Mouse (Mus musculus) kidney, embryonic 14.5 days (tissue): ENCODE results near the gene Ifitm5. TPM values are rescaled to one million over a fixed set of nuclear protein-coding genes. Genes with fewer than 3 reads are reported as not detected.

Source experiments
- ATAC-seq: fragments of 200-750 bp; cut with Nextera tagmentation; 2 replicates; pipeline ENCODE4 v1.8.0; 2017; ENCODE audit warnings: moderate number of reproducible peaks, mild to moderate bottlenecking, moderate TSS enrichment, moderate library complexity; ENCODE audit not compliant: low FRiP score, low TSS enrichment
- H3K27ac ChIP-seq: fragments of 300-500 bp; sonication (generic); 2 replicates; pipeline ENCODE4 v1.5.1; 2014; ENCODE audit warnings: low read depth, mild to moderate bottlenecking, low read length, moderate library complexity, mixed read lengths
- H3K27me3 ChIP-seq: fragments of 300-500 bp; sonication (generic); 2 replicates; pipeline ENCODE4 v1.6.1; 2014; ENCODE audit warnings: mild to moderate bottlenecking, low read length; ENCODE audit not compliant: control insufficient read depth, insufficient read depth
- H3K36me3 ChIP-seq: fragments of 300-500 bp; sonication (generic); 2 replicates; pipeline ENCODE4 v1.6.1; 2014; ENCODE audit warnings: low read length, mixed read lengths; ENCODE audit not compliant: control insufficient read depth, insufficient read depth
- H3K4me1 ChIP-seq: fragments of 300-500 bp; sonication (generic); 2 replicates; pipeline ENCODE4 v1.6.1; 2014; ENCODE audit warnings: low read length, mixed read lengths; ENCODE audit not compliant: control insufficient read depth, insufficient read depth
- H3K4me2 ChIP-seq: fragments of 300-500 bp; sonication (generic); replicated peaks from 2 replicates; pipeline ENCODE4 v1.6.1; 2014; ENCODE audit warnings: low read depth, mild to moderate bottlenecking, low read length
- H3K4me3 ChIP-seq: fragments of 300-500 bp; sonication (generic); 2 replicates; pipeline ENCODE4 v1.5.1; 2014; ENCODE audit warnings: mild to moderate bottlenecking, low read length
- H3K9ac ChIP-seq: fragments of 300-500 bp; sonication (generic); 2 replicates; pipeline ENCODE4 v1.6.1; 2014; ENCODE audit warnings: low read depth, mild to moderate bottlenecking, low read length, moderate library complexity
- H3K9me3 ChIP-seq: fragments of 300-500 bp; sonication (generic); 2 replicates; pipeline ENCODE4 v1.6.1; 2016; ENCODE audit warnings: low read length; ENCODE audit not compliant: control insufficient read depth
- WGBS: fragments of 180-500 bp; shearing (Covaris S2); extraction: QIAGEN DNeasy Blood & Tissue Kit; methylation state at CpG from one replicate; pipeline ENCODE4 v1.1.7; 2014; 5-methylcytosine and 5-hydroxymethylcytosine counted together
- polyA plus RNA-seq: library from polyadenylated mRNA; unstranded; fragments of >200 nt; fragmentation: Nextera tagmentation; extraction: Ambion mirVana; gene quantifications from 2 replicates; pipeline ENCODE4 v1.2.1, GENCODE M21; 2014

Gene Ifitm5
- polyA plus RNA-seq: 2.2 and 2.6 TPM in 2 replicates

DNA sequence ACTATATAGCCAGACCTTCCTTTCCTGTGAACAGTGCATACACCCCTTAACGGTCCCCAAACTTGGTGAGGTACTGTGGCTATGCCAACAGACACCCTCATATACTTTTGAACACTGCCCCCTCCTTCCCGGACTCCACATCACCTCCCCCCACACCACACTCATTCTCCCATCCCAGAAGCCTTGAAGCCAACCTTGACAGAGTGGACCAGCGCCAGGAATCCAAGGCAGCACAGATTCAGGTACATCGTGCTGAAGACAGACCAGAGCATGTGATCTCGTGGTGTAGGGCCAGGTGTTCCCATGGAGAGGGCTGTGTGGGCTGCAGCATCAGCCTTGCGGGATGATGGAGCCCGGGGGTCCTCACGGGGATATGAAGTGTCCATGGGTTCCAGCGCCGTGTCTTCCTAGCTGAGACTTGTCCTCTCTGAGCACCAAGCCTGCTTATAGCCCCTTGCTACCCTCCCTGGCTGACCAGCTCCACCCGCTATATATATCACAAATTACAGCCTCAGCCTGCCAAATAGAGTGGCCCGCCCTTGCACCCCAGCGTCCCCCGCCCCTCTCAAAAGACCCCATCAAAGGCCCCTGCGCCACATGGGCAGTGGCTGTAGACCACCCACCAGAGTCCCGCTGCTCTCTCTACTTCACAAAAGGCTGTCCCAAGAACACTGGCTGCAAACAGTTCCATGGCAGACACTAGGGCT, at the start of gene Ifitm5:
Ifitm5 (minus strand) TSS at position 468 of the 707 bp plus-strand sequence.
- Histone ChIP-seq H3K36me3 (peaks cover 50% of the 10 kb centered on the region), H3K27ac (peak within 1 kb of the TSS; percentile 43; the same call in 1 of the 2 replicates), H3K9me3 (no peaks in the 10 kb centered on the region), H3K4me3 (no peak within 1 kb of the TSS), H3K9ac (no peak within 1 kb of the TSS; the same call in 1 of the 2 replicates), H3K4me1 (peaks cover 24% of the 10 kb centered on the region), H3K27me3 (no peaks in the 10 kb centered on the region), H3K4me2 (no peak within 1 kb of the TSS)
- ATAC-seq: no peak
- 64% methylated on average over 16 of the region's 16 CpGs for WGBS

DNA sequence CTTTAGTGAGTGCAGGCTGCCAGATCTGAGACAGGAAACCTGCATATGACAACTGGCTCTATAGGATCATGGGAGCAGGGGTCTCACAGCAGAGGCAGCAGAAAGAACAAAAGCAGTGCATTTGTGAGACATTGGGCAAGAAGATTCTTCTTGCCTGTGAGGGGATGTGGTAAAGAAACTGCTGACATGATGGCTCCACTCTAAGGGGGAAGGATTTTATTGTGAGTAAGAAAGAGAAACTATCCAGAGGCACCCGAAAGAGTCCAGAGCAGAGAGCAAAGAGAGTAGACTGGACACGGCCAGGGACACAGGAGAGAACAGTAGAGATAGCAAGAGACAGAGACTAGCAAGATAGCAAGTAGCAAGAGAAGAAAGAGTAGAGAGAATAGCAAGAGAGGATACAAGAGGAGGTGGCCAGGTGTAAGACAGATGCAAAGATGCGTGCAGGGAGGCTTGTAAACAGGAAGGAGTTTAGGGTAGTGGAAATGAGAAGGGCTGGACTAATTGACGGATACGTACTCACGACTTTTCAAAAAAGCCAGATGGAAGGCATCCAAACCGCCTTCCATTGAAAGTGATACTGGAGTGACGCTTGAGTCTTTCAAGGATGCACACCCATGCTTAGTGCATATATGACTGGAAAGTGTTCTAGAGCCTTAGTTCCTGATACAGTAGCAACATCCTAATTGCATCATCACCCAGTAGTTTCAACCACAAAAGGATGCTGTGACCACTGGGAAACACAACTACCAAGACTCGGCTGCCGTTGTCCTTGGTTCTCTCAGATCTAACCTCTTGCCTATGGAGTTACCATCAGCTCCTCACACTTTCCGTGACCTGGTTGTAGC, 49.0 kb upstream of the Ifitm5 start:
- no peak overlapping the region for H3K27ac ChIP-seq
- no peaks in the 10 kb centered on the region for H3K4me1 ChIP-seq
- ATAC-seq: no peak
- H3K9me3 ChIP-seq: no peaks in the 10 kb centered on the region
- no peaks in the 10 kb centered on the region for H3K36me3 ChIP-seq
- no peak overlapping the region for H3K9ac ChIP-seq
- no peaks in the 10 kb centered on the region for H3K27me3 ChIP-seq
- no peak overlapping the region for H3K4me3 ChIP-seq
- 87% methylated on average over 11 of the region's 11 CpGs for WGBS
- H3K4me2 ChIP-seq: no peak overlapping the region

DNA sequence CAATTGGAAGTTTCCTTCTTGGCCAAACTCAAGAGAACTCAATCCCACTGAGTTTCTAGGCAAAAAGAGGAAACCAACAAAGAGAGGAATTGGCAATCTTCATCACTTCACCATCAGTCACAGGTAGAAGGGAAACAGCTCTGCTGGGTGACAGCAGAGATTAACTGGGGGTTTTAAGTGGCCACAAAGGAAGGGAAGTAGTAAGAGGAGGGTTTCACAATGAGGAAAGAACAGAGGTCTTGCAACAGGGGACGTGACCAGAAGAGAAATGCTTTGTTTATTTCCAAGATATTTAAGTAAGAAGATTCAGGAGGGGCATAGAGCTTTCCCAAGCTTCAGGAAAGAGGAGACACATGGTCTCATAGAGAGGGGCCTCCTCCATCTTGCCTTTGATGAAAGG, 47.7 kb upstream of the Ifitm5 start:
- Histone ChIP-seq H3K27me3 (no peaks in the 10 kb centered on the region), H3K27ac (no peak overlapping the region), H3K4me3 (no peak overlapping the region), H3K9me3 (no peaks in the 10 kb centered on the region), H3K36me3 (no peaks in the 10 kb centered on the region), H3K9ac (no peak overlapping the region), H3K4me1 (no peaks in the 10 kb centered on the region), H3K4me2 (no peak overlapping the region)
- ATAC-seq: no peak
- whole genome bisulfite sequencing: 79% methylated on average over 1 of the region's 1 CpGs

DNA sequence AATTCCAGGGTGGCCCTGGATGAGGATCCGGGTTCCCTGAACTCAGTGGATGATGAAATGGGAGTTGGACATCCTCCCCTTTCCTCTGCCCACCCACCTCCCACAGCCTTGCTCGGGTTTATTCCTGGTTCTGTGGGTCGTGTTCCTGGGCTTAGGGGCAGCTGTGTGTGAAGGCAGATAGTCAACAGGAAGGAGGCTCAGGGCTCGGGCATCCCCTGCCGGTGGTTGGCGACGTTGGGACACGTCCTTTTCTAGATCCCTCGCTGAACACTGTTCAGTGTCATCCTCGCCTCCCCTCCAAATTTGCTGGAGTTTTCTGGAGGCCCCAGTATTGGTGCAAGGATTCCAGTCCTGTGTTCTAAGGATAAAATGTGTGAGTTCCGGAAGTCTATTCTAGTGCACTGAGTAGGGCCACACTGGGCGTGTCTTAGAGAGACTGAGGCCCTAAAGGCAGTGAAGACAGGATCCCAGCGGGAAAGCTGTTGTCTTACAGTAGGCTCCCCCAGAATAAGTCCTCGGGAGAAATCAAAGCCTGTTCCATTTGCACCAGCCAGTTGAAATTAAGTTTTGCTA, 41.1 kb upstream of the Ifitm5 start:
- Histone ChIP-seq H3K9ac (no peak overlapping the region), H3K4me3 (no peak overlapping the region), H3K27me3 (no peaks in the 10 kb centered on the region), H3K9me3 (no peaks in the 10 kb centered on the region), H3K36me3 (no peaks in the 10 kb centered on the region), H3K4me2 (no peak overlapping the region), H3K4me1 (no peaks in the 10 kb centered on the region), H3K27ac (no peak overlapping the region)
- no peak for ATAC-seq
- 80% methylated on average over 14 of the region's 14 CpGs for WGBS

DNA sequence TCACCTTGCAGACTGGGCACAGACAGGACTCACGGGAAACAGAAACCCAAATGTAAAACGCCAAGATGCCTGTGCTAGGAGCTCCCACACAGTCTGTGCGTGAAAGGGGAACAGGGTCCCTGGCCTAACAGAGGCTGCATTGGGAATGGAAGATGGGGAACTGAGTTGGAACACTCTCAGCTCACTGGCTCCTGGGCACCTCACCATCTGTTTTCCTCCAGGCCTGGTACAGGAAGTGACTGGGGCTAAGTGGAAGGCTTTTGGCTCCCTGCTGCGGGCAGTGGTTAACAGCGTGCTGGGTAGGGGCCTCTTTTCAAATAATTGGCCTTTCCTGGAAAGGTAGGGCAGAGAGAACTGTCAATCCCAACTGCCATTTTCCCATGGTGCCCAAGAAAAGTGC, 40.5 kb upstream of the Ifitm5 start:
- no peak for ATAC-seq
- no peaks in the 10 kb centered on the region for H3K27me3 ChIP-seq
- 62% methylated on average over 5 of the region's 5 CpGs for WGBS

DNA sequence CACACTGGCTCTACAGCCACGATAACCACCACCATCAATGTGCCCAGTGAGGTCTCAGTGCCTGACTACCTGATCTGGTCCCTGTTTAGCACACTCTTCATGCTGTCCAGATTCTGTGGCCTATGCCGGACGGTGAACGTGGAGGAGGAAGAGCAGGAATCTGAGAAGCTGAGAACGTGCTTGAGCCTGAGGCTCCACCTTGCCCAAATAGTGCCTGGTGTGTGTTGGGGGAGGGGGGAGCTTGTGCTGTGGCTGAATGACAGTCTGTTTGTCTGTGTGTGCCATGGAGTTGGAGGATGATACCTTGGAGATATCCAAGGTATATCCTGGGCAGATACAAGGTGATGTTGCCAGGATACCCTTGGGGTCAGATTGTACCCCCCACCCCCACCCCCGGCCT, 40.1 kb upstream of the Ifitm5 start:
- Histone ChIP-seq H3K9me3 (no peaks in the 10 kb centered on the region), H3K27ac (no peak overlapping the region), H3K9ac (no peak overlapping the region), H3K27me3 (no peaks in the 10 kb centered on the region), H3K4me2 (no peak overlapping the region), H3K4me1 (no peaks in the 10 kb centered on the region), H3K36me3 (no peaks in the 10 kb centered on the region), H3K4me3 (no peak overlapping the region)
- WGBS: 42% methylated on average over 6 of the region's 6 CpGs
- no peak for ATAC-seq

More for the DNA sequence above, 40.5 kb upstream of the Ifitm5 start:
- Histone ChIP-seq H3K4me2 (no peak overlapping the region), H3K36me3 (no peaks in the 10 kb centered on the region), H3K27ac (no peak overlapping the region), H3K9me3 (no peaks in the 10 kb centered on the region), H3K4me1 (no peaks in the 10 kb centered on the region), H3K9ac (no peak overlapping the region), H3K4me3 (no peak overlapping the region)

DNA sequence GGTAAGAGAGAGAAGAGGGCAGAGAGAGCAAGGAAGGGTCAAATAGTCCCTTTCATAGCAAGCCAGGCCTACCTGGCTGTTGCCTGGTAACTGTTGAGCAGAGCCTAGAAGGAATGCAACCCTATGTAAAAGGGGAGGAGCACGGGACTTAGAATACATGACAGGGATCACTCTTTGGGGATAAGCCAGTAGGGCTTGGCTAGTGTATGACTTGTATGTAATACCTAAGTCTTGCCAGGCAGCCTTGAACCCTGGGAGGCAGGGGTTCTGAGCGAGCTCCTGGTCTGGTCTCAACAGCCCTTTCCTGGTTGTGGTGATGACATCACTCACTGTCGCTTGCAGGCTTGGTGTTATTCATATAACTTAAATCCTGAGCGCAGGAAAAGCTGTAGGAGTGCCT, 38.9 kb upstream of the Ifitm5 start:
- no peak overlapping the region for H3K4me3 ChIP-seq
- no peak overlapping the region for H3K4me2 ChIP-seq
- H3K27me3 ChIP-seq: no peaks in the 10 kb centered on the region
- no peaks in the 10 kb centered on the region for H3K9me3 ChIP-seq
- no peak for ATAC-seq
- no peaks in the 10 kb centered on the region for H3K4me1 ChIP-seq
- no peak overlapping the region for H3K27ac ChIP-seq
- 86% methylated on average over 4 of the region's 4 CpGs for WGBS
- no peaks in the 10 kb centered on the region for H3K36me3 ChIP-seq
- H3K9ac ChIP-seq: no peak overlapping the region

DNA sequence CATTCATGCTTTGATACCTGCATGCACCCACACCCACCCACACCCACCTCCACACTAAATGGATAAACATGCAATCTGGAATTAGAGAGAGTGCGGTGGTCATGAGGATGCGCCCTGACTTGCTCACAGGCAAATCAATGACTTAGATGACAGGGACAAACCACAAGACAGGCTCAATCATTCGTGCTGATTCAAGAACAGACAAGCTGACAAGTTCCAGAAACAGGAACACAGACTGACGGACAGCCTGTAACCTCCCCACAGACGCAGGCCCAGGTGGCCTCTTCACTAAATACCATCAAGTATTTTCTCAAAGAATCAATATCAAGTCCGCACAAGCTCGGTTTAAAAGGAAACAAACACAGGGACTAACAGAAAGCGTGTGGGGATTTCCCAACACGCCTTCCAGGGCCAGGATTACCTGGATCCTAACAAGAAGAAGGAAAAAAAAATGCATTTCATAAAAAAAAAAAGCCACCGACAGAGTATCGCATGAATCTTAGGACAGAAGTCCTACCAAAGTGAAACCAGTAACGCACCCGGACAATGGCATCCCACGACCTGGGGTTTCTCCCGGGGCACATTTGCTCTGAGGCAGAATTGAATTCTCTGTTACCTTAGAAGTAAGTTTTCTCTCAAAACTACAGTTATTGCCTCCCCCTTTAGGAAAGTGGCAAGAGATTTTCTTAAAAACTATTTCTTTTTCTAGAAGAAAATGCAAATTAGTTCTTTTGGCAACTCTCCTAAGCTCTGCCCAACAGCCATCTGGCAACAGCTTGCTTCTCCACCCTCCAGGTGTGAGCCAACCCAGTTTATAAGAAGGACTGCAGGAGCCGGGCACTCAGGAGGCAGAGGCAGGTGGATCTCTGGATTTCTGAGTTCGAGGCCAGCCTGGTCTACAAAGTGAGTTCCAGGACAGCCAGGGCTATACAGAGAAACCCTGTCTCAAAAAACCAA, 37.4 kb upstream of the Ifitm5 start:
- H3K4me3 ChIP-seq: no peak overlapping the region
- H3K4me2 ChIP-seq: no peak overlapping the region
- H3K9ac ChIP-seq: no peak overlapping the region
- H3K27ac ChIP-seq: no peak overlapping the region
- no peaks in the 10 kb centered on the region for H3K36me3 ChIP-seq
- H3K9me3 ChIP-seq: no peaks in the 10 kb centered on the region
- ATAC-seq: no peak
- H3K4me1 ChIP-seq: no peaks in the 10 kb centered on the region
- no peaks in the 10 kb centered on the region for H3K27me3 ChIP-seq
- 88% methylated on average over 17 of the region's 17 CpGs for WGBS
